Mouse (Mus musculus) forebrain, postnatal 0 days (tissue): ENCODE results near the gene Otulin. TPM values are rescaled to one million over a fixed set of nuclear protein-coding genes. Genes with fewer than 3 reads are reported as not detected.

Experiments
- ATAC-seq: fragments of 200-750 bp; cut with Nextera tagmentation; 2 replicates; pipeline ENCODE4 v1.8.0; 2017; ENCODE audit warnings: mild to moderate bottlenecking, moderate library complexity
- DNase-seq: peaks from one replicate; pipeline ENCODE4 v3.0.0-alpha.2; 2015
- H3K27ac ChIP-seq: fragments of 300-500 bp; sonication (generic); 2 replicates; pipeline ENCODE4 v1.5.1; 2014; ENCODE audit warnings: low read depth, mild to moderate bottlenecking, antibody characterized with exemption, low read length, moderate library complexity, mixed read lengths
- H3K27me3 ChIP-seq: fragments of 300-500 bp; sonication (generic); 2 replicates; pipeline ENCODE4 v1.6.1; 2014; ENCODE audit warnings: mild to moderate bottlenecking, low read length, mixed read lengths; ENCODE audit not compliant: insufficient read depth
- H3K36me3 ChIP-seq: fragments of 300-500 bp; sonication (generic); 2 replicates; pipeline ENCODE4 v1.6.1; 2014; ENCODE audit warnings: mild to moderate bottlenecking, moderate library complexity; ENCODE audit not compliant: insufficient read depth
- H3K4me1 ChIP-seq: fragments of 300-500 bp; sonication (generic); 2 replicates; pipeline ENCODE4 v1.6.1; 2014; ENCODE audit warnings: antibody characterized with exemption; ENCODE audit not compliant: insufficient read depth
- H3K4me2 ChIP-seq: fragments of 300-500 bp; sonication (generic); 2 replicates; pipeline ENCODE4 v1.6.1; 2014; ENCODE audit warnings: low read depth, mild to moderate bottlenecking, moderate library complexity
- H3K4me3 ChIP-seq: fragments of 300-500 bp; sonication (generic); 2 replicates; pipeline ENCODE4 v1.5.1; 2014; ENCODE audit warnings: low read depth, low read length, mixed read lengths
- H3K9ac ChIP-seq: fragments of 300-500 bp; sonication (generic); 2 replicates; pipeline ENCODE4 v1.6.1; 2014; ENCODE audit warnings: mild to moderate bottlenecking
- H3K9me3 ChIP-seq: fragments of 300-500 bp; sonication (generic); 2 replicates; pipeline ENCODE4 v1.6.1; 2016; ENCODE audit warnings: low read length
- CTCF ChIP-seq: sonication (generic); IDR thresholded peaks from 2 replicates; pipeline ENCODE4 v1.5.1; 2016; ENCODE audit warnings: antibody characterized with exemption, control low read depth, low read depth
- WGBS: fragments of 180-500 bp; shearing (Covaris S2); extraction: QIAGEN DNeasy Blood & Tissue Kit; methylation state at CpG from one replicate; pipeline ENCODE4 v1.1.7; 2014; 5-methylcytosine and 5-hydroxymethylcytosine counted together
- microRNA-seq, 2 experiments: library from miRNA; unstranded; fragments of <30 nt; microRNA quantifications; one replicate each; pipeline ENCODE4; 2016
- polyA plus RNA-seq: library from polyadenylated mRNA; unstranded; fragments of >200 nt; fragmentation: Nextera tagmentation; extraction: Ambion mirVana; gene quantifications from 2 replicates; pipeline ENCODE4 v1.2.1, GENCODE M21; 2015
- total RNA-seq: library from RNA; depleted of rRNA; stranded (reverse); fragments of >200 nt; gene quantifications from 2 replicates; pipeline ENCODE4 v1.2.3, GENCODE M21; 2014; rRNA removed

The Otulin gene
- total and polyA plus RNA-seq, 2 experiments from 2014 or later: 25.1 to 27.4 TPM

- no peak for DNase-seq
- Histone ChIP-seq H3K4me2 (no peak overlapping the region), H3K27ac (no peak overlapping the region), H3K9me3 (no peaks in the 10 kb centered on the region), H3K4me3 (no peak overlapping the region), H3K36me3 (no peaks in the 10 kb centered on the region), H3K9ac (no peak overlapping the region), H3K4me1 (0 out of 2 replicates have a peak, but pooled peaks cover 19% of the 10 kb centered on the region), H3K27me3 (no peaks in the 10 kb centered on the region)
- WGBS: 85% methylated on average over 11 of the region's 11 CpGs
- no peak for TF ChIP-seq CTCF
- no peak for ATAC-seq
These were observed 133.7 kb downstream of the Otulin start for GRCm38 (mm10) chr15:27496596-27497299.

- no peak overlapping the region for H3K4me2 ChIP-seq
- 0 out of 2 replicates have a peak, but pooled peaks have one; percentile 16 for ATAC-seq
- H3K9me3 ChIP-seq: no peaks in the 10 kb centered on the region
- 35% methylated on average over 5 of the region's 5 CpGs for WGBS
- H3K4me1 ChIP-seq: 0 out of 2 replicates have a peak, but pooled peaks cover 19% of the 10 kb centered on the region
- no peak overlapping the region for H3K4me3 ChIP-seq
- no peaks in the 10 kb centered on the region for H3K36me3 ChIP-seq
- no peak for TF ChIP-seq CTCF
- no peaks in the 10 kb centered on the region for H3K27me3 ChIP-seq
- H3K27ac ChIP-seq: no peak overlapping the region
- DNase-seq: no peak
- no peak overlapping the region for H3K9ac ChIP-seq
These were observed 134.5 kb downstream of the Otulin start for GRCm38 (mm10) chr15:27495981-27496401.

DNA sequence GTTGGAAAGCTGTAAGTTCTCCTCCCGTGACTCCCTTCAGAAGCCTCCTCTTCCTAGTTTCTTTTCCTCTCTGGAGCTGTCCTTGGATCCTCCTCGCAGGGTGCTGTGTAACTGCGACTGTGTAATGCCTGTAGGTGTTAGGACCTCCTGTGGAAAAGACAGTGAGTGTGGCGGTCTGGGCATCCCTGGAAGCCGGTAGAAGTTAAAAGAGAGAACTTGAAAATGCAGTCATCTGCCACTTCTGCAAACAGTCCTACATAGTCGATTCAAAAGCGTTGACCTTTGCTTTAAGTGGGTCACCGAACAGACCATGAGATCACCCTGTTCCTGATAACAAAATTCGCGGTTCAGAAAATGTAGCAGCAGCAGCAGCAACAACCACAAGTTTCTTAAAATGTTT lies 137.0 kb downstream of the Otulin start:
- no peak for ATAC-seq
- no peak overlapping the region for H3K27ac ChIP-seq
- no peaks in the 10 kb centered on the region for H3K9me3 ChIP-seq
- TF ChIP-seq CTCF: no peak
- WGBS: 49% methylated on average over 10 of the region's 10 CpGs
- DNase-seq: no peak
- H3K9ac ChIP-seq: no peak overlapping the region
- H3K4me3 ChIP-seq: no peak overlapping the region
- no peaks in the 10 kb centered on the region for H3K27me3 ChIP-seq
- H3K36me3 ChIP-seq: no peaks in the 10 kb centered on the region
- H3K4me1 ChIP-seq: peaks cover 26% of the 10 kb centered on the region; the same call in 1 of the 2 replicates
- no peak overlapping the region for H3K4me2 ChIP-seq

DNA sequence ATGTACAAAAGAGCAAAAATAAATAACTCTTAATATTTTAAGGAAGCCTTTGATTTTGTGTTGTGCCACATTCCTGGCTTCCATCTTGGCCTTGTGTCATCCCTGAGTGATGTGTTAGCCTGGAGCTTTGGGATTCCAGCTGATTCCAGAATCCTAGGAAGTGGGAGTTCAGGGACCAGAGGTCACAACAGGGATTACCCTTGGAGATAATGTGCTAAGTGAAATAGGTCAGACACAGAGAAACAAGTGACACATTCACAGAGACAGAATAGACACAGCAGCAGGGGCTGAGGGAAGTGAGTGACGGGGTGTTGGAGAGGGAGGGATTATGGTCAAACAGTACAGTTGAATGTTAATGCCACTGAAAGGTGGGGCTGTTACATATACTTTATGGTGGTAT lies 137.8 kb downstream of the Otulin start:
- ATAC-seq: no peak
- TF ChIP-seq CTCF: no peak
- 79% methylated on average over 1 of the region's 1 CpGs for WGBS

More for the DNA sequence above, 137.8 kb downstream of the Otulin start:
- Histone ChIP-seq H3K27me3 (no peaks in the 10 kb centered on the region), H3K9ac (no peak overlapping the region), H3K4me3 (no peak overlapping the region), H3K9me3 (no peaks in the 10 kb centered on the region), H3K4me2 (no peak overlapping the region), H3K4me1 (peaks cover 33% of the 10 kb centered on the region), H3K36me3 (no peaks in the 10 kb centered on the region), H3K27ac (no peak overlapping the region)
- DNase-seq: no peak

Small RNAs within 50 kb of the gene (microRNA-seq; reads per million reads assigned to microRNA genes)
- 0 to 1.7 reads per million in 2 experiments for gene Mir7117

Other genes with a start within 250 kb of the Otulin start
- gene Ank, start 164.0 kb downstream of the Otulin start, total RNA-seq: 31.5 and 35.5 TPM in 2 replicates
- gene Ank, start 164.0 kb downstream of the Otulin start, polyA plus RNA-seq: 18.9 and 22.8 TPM in 2 replicates
- 7.3 and 7.5 TPM in 2 replicates for gene Otulinl, start 50.9 kb upstream of the Otulin start, total RNA-seq
- gene Otulinl, start 50.9 kb upstream of the Otulin start, polyA plus RNA-seq: 13.3 and 17.0 TPM in 2 replicates